ENCODE assay signal across 22 mouse cellular contexts in genomic region chr9:23669230-23669629, GRCm38 (mm10).
A peak's percentile ranks its signal among the peaks of the same experiment; 100 is the strongest.
DNase-seq lines count a peak whose midpoint lies in the region; ATAC-seq and TF ChIP-seq lines count a peak whose summit lies in the region.
"Had no signal": no experiment of that assay in that cellular context is flagged by ENCODE, and none has a peak within 500 bp of the region (broad histone marks: within the 10 kb centered on the region; RNA-seq: fewer than 3 reads in every experiment).

No protein-coding gene starts in this region.

- DNase-seq in heart, adult 11 months, result peak; percentile 93
- no peak for DNase-seq in heart, postnatal 10 days
- DNase-seq in liver, adult 2 months (ENCODE audit: extremely low read depth, low read depth, low spot score), result peak; percentile 13
- no peak for DNase-seq in liver, embryonic 11.5 days (ENCODE audit: low spot score)
- peak; percentile 22 to 34 for DNase-seq in monocyte, adult 2 months (ENCODE audit: low read depth in 1 of 2, low spot score in 2 of 2)
- no peak for DNase-seq in adrenal gland, postnatal 4 days (ENCODE audit: low spot score in 2 of 2)
- no peak for DNase-seq in cerebellum, postnatal 10 days
- DNase-seq: adrenal gland, postnatal 25 days; cerebellum, adult 2 months; cerebellum, postnatal 36 days; kidney, postnatal 4 days; left cerebral cortex, postnatal 4 days; lung, postnatal 10 days; spleen, adult 18-20 months had no signal

- no peak for ATAC-seq in liver, embryonic 11.5 days (replicated peaks; ENCODE audit: low FRiP score)
- peak; percentile 68 for ATAC-seq in common myeloid progenitor, adult 5-6 weeks (replicated peaks; ENCODE audit: low read depth, poor library complexity, severe bottlenecking)
- ATAC-seq: forebrain, embryonic 14.5 days; intestine, postnatal 0 days had no signal

- H3K4me3 ChIP-seq in liver, adult 2 months (ENCODE audit: insufficient read depth, low read depth, low read length), result no peak overlapping the region
- H3K4me3 ChIP-seq in liver, embryonic 11.5 days (ENCODE audit: low read depth, low read length), result no peak overlapping the region
- H3K4me3 ChIP-seq: heart, adult 2 months; hindbrain, embryonic 12.5 days; left cerebral cortex, adult 2 months; limb, embryonic 15.5 days had no signal

- no peaks in the 10 kb centered on the region for H3K9me3 ChIP-seq in liver, embryonic 11.5 days (ENCODE audit: control insufficient read depth, low read length)
- H3K9me3 ChIP-seq: hindbrain, embryonic 12.5 days; limb, embryonic 15.5 days had no signal

- intact Hi-C loops in heart, postnatal 10 days (cut with DNase I), result no loop called here

- no peaks in the 10 kb centered on the region for H3K36me3 ChIP-seq in liver, adult 2 months (ENCODE audit: control insufficient read depth, insufficient read depth, low read length)
- no peaks in the 10 kb centered on the region for H3K36me3 ChIP-seq in liver, embryonic 11.5 days (ENCODE audit: control insufficient read depth, insufficient read depth, low read length)
- H3K36me3 ChIP-seq: hindbrain, embryonic 12.5 days; limb, embryonic 15.5 days had no signal

- no peak overlapping the region for H3K9ac ChIP-seq in liver, adult 2 months (ENCODE audit: low read depth, low read length)
- no peak overlapping the region for H3K9ac ChIP-seq in liver, embryonic 11.5 days (ENCODE audit: low read depth, low read length)
- H3K9ac ChIP-seq: hindbrain, embryonic 12.5 days; limb, embryonic 15.5 days had no signal

- H3K27ac ChIP-seq in liver, adult 2 months (replicated peaks; ENCODE audit: insufficient read depth, low read depth, low read length), result no peak overlapping the region
- H3K27ac ChIP-seq in liver, embryonic 11.5 days (ENCODE audit: low read depth, low read length), result no peak overlapping the region
- H3K27ac ChIP-seq: heart, adult 2 months; hindbrain, embryonic 12.5 days; left cerebral cortex, adult 2 months; limb, embryonic 15.5 days had no signal

- no peak overlapping the region for H3K4me2 ChIP-seq in liver, embryonic 11.5 days
- H3K4me2 ChIP-seq: hindbrain, embryonic 12.5 days; limb, embryonic 15.5 days; midbrain, embryonic 11.5 days had no signal

- no peak for TF ChIP-seq CTCF in liver, adult 2 months (IDR thresholded peaks at IDR 0.05; ENCODE audit: low read depth, low read length)

- no peak for TF ChIP-seq POLR2A in liver, adult 2 months (IDR thresholded peaks at IDR 0.05; ENCODE audit: extremely low read depth, insufficient read depth, low read length)

- H3K4me1 ChIP-seq in liver, adult 2 months (ENCODE audit: control insufficient read depth, insufficient read depth, low read length), result no peaks in the 10 kb centered on the region
- H3K4me1 ChIP-seq in liver, embryonic 11.5 days (replicated peaks; ENCODE audit: control insufficient read depth, insufficient read depth, low read length), result no peaks in the 10 kb centered on the region
- H3K4me1 ChIP-seq: hindbrain, embryonic 12.5 days; limb, embryonic 15.5 days had no signal

- no peaks in the 10 kb centered on the region for H3K79me2 ChIP-seq in liver, adult 2 months (ENCODE audit: control insufficient read depth, insufficient read depth, low read length)

- 86% methylated on average over 4 of the region's 4 CpGs for WGBS in liver, adult 2 months
- WGBS in liver, embryonic 11.5 days, result 63% methylated on average over 4 of the region's 4 CpGs

- no peaks in the 10 kb centered on the region for H3K27me3 ChIP-seq in liver, adult 2 months (ENCODE audit: control insufficient read depth, insufficient read depth, low read length)
- no peaks in the 10 kb centered on the region for H3K27me3 ChIP-seq in liver, embryonic 11.5 days (replicated peaks; ENCODE audit: control insufficient read depth, insufficient read depth, low read length)
- H3K27me3 ChIP-seq: hindbrain, embryonic 12.5 days; limb, embryonic 15.5 days had no signal

Comparison
In these comparisons a context has a peak if more than half of its experiments do, and no peak if none do; other contexts are left out.
1. DNase-seq: peak in heart, adult 11 months (single experiment), liver, adult 2 months (single experiment) and monocyte, adult 2 months (2 of 2); none in heart, postnatal 10 days (0 of 2), liver, embryonic 11.5 days (single experiment), adrenal gland, postnatal 4 days (0 of 2) and cerebellum, postnatal 10 days (0 of 2).